Mouse (Mus musculus): ENCODE measurements around the gene Gm19402.

Gene Gm19402

DNA sequence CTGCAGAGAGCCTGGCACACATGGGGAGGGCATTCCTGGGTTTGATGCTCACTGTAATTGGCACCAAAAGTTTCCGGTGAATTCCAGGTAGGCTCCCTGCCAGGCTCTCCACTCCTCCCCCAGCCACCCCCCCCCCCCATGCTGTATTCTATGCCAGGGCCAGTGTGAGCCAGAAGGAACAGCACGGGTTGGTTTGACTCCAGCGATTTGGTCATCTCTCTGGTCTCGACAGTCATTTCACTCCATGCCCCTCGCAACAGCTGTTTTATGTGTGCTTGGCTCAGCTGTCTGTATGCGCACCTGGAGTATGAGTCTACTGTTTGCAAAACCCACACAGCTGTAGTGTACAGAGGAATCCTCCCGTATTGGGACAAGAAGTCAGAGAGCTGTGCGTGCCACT, 24.2 kb downstream of the Gm19402 start:
- no peak for DNase-seq (ENCODE audit: low read depth, low spot score)

GRCm38 (mm10) chr10:77663949-77664665, 26.4 kb downstream of the Gm19402 start:
- DNase-seq (ENCODE audit: low read depth, low spot score): peak; percentile 57

GRCm38 (mm10) chr10:77658286-77658994, 32.1 kb downstream of the Gm19402 start:
- DNase-seq (ENCODE audit: low read depth, low spot score): no peak

GRCm38 (mm10) chr10:77652046-77652445, 38.5 kb downstream of the Gm19402 start:
- DNase-seq (ENCODE audit: low read depth, low spot score): no peak

GRCm38 (mm10) chr10:77647901-77648300, 42.7 kb downstream of the Gm19402 start:
- DNase-seq (ENCODE audit: low read depth, low spot score): no peak

GRCm38 (mm10) chr10:77647461-77647860, 43.1 kb downstream of the Gm19402 start:
- DNase-seq (ENCODE audit: low read depth, low spot score): no peak

DNA sequence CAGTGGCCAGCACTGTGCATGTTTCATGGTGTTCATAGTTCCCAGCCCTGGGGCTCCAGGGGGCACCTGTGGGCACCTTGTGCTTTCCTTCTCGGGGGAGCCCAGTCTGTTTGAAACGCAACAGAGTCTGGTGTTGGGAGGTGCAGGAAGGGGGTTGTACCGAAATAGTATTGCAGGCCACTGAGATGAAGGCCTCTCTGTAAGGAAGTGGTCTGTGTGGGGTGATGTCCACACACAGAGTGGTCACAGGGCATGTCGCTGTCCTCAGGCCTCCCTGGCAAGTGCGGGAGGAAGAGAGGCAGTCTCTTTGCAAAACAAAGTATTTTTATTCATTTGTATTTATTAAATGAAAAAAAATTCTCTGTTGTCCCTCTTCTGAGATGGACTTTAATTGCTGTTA, 45.0 kb downstream of the Gm19402 start:
- DNase-seq (ENCODE audit: low read depth, low spot score): no peak

GRCm38 (mm10) chr10:77643160-77643559, 47.4 kb downstream of the Gm19402 start:
- DNase-seq (ENCODE audit: low read depth, low spot score): no peak

Data from forelimb bud, embryonic 11.5 days (tissue).